Mouse (Mus musculus) c-Kit-negative CD71-positive TER-119-positive erythroid progenitor cells, embryonic 14.5 days (primary cell): ENCODE measurements around the gene Btbd19.

Experiments used
- DNase-seq: peaks from one replicate; pipeline ENCODE4 v3.0.0-alpha.2; 2013; ENCODE audit warnings: low read depth, low spot score

The Btbd19 gene

GRCm38 (mm10) chr4:117134601-117134995 is 9.1 kb upstream of the Btbd19 start:
- no peak for DNase-seq

DNA sequence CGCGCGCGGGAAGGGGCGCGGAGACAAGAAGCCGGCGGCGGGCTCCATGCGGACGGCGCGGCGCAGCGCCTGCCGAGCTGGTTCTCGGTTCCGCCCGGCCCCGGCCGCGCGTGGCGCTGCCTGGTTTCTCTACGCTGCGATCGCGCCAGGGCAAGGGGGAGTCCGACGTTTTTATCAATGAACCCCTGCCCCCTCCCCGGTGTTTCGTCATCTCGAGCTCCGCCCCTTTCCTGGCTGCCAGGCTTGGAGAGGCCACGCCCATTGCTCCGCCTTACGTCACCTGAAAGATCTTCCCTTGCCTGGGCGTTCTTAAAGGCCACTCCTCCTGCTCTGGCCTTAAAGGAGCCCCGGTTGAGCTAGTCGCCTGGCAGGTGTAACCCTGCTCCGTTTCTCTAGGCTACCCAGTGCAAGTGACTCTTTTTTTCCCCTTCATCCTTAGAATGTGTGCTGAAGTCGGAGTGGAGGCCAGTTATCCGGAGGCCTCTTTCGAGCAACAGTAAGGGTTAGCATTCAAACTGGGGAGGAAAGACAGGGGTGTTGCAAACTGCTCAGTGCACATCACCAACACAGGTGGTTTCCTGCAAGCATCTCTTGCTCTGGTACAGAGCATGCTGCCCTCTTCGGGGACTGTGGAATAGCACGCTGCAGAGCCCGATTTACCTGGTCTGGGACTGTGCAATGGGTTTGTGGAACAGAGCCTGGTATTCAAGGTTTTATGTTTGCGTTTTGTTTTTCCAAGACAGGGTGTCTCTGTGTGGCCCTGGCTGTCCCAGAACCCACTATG is 8.5 kb upstream of the Btbd19 start, which contains the start of gene Plk3:
Plk3 (minus strand) TSS at position 147 of the 784 bp plus-strand sequence.
- peak; percentile 92 for DNase-seq

- no peak for DNase-seq
These were observed 7.9 kb upstream of the Btbd19 start for GRCm38 (mm10) chr4:117133366-117133796.

DNA sequence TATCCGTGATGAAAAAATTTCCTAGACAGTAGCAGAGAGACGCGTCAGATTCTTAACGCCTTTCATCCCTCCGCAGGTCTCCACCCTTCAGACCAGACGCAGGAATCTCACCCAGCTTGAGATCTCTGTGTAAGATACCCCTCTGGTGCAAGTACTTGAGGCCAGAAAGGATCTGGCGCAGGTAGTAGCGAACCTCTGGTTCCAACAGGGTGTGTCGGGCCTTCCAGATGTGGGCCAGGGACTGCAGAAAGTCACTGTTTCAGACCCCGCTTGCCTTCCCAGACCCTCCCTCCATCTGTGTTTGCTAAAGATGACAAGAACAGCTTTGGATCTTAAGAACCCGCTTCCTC is 7.2 kb upstream of the Btbd19 start:
- DNase-seq, result no peak

GRCm38 (mm10) chr4:117131890-117132793 is 6.6 kb upstream of the Btbd19 start:
- DNase-seq, result no peak

DNA sequence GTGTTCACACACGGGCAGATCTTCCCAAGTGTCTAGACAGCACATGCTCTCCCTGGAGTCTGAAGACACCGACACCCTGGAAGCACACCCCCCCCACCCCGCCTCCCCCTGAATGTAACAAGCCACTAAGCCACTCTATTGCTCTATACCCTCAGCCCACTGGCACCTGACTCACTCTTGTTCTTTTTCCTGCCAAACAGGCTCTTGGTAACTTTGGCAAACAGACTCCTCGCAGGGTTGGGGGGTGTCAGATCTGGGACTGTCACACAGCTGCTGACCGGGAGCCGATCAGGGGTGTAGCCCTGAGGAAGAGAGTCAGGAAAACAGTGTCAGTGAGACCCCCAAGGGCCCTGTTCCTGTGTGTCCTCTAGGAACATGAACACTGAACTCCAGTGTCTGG is 5.7 kb upstream of the Btbd19 start:
- DNase-seq, result no peak

DNA sequence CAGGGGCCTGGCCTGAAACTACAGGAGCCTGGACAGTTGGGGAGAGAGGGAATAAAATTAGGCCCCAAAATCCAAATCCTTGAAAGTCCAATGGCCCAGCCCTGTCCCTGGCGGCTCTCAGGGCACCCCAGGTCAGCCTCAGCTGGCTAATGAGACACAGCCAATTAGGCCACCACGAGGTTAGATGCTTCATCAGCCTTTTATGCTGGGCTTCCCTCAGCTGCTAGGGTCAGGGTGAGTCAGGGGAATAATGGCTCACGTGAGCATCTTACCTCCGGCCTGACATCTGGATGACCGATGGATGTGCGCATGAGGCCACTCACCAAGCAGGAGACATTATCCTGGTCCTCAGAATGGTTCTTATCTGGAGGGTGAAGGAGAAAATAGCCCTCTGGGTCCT is 5.3 kb upstream of the Btbd19 start:
- no peak for DNase-seq

DNA sequence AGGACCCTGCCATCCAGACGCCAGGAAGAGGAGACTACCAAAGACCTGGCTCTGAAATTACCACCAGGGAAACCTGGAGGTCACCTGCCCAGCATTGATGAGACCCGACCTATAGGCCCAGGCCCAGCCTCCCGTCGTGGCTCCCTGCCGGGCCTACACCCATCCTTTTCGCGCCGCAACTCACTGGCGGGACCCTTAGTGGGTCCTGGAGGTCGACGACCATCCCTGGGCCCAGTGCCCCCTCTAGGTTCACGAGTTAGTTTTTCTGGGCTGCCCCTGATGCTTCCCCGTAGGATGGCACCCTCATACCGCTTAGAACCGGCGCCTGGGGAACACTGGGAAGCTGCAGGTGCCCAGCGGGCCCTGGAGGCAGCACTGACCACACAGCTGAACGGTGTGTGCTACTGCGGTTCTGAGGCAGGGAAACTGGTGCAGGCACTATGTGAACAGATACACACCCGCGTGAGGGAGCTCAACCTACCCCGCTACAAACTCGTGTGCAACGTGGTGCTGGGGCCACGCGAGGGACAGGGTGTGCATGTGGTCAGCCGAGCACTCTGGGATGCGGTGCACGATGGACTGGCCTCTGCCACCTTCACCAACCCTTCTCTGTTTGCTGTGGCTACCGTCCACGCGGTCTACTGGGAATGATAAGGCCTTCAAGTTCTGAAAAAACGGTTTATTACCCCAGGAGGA is 2.6 kb upstream of the Btbd19 start:
- no peak for DNase-seq

GRCm38 (mm10) chr4:117126675-117127290 is 1.3 kb upstream of the Btbd19 start, which contains the start of gene Tctex1d4:
Gene Tctex1d4 (plus strand): TSS chr4:117126794.
- DNase-seq, result no peak

DNA sequence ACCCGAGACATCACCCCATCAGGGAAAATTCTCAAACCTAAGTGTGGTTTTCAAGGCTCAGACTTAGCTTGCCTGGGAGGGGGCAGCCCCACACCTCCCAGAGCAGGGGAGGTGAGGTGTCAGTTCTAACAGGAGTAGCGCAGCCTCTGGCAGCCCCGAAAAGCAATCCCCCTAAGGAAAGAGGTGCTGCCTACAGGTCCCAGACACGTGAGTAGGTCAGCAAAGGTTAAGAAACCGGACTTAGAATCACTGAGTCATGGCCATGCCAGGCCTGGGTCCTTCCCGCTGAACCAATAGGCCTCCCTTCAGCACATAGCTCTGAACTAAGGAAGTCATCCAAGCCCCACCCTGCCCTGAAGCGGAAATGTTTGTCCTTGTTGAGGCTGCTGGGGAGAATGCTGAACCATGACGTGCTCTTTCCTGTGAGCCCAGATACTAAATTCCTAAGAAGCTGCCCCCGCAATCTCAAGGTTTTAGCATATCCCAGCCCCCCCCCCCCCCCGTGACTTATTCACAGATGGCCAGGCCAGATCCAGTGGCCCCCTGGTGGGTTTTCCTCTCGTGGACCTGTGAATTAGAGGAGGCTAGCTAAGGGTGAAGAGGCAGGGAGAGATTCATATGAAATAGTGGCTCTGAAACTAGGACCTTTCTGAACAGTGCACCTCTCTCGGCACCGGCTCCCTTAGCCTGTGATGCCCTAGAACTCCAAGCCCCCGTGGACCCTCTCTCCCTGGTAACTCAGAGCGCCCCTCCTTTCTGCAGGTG is 567 bp upstream of the Btbd19 start:
- DNase-seq, result no peak

- no peak for DNase-seq
These were observed 792 bp downstream of the Btbd19 start for GRCm38 (mm10) chr4:117124518-117125347.

GRCm38 (mm10) chr4:117124218-117124517 is 1.4 kb downstream of the Btbd19 start:
- no peak for DNase-seq

GRCm38 (mm10) chr4:117123546-117124217 is 1.8 kb downstream of the Btbd19 start:
- DNase-seq, result no peak

- no peak for DNase-seq
These were observed 3.3 kb downstream of the Btbd19 start for GRCm38 (mm10) chr4:117122209-117122608.

DNA sequence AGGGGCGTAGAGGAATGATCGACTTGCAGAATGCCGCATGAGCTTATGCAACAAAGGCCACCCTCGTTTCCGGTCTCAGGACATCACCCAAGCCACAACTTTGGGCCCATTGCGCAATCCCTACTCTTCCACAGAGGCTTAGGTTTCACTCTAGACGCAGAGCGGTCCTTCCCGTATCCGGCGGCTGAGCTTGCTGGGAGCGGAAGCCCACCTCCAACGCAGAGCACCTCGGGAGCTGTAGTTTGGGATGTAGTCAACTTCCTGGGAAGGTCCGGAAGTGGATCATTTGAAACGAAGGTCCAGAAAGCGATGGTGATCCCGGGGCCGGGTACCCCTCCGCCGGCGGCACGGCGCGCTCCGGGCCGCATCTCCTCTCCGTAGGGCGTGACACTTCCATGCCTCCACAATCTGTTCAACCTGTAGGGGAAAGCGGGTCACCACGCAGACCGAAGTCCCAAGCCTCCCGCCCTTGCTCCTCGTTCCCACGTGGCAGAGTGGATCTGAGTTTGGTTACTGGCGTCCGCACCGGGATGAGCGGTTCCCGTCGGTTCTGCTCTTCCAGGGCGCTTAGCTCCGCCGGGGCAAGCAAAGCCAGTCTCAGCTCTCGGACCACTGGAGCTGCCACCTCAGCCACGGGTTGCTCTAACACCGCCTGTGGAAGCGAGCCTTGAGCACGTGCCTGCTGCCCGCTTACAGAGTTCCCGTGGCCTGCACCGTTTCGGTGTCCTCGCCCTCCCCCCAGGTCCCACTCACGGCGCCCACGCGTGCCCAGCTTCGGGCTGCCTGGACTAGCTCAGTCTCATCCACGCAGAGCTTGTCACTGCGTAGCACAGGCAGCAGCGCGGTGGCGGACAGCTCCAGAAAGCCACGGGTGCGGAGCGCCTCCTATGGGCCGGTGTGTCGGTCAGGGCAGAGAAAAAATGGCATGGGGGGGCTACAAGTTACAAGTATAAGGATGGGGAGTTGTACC is 4.8 kb downstream of the Btbd19 start:
- DNase-seq, result peak; percentile 54

GRCm38 (mm10) chr4:117120052-117120444 is 5.5 kb downstream of the Btbd19 start:
- no peak for DNase-seq

GRCm38 (mm10) chr4:117119636-117120035 is 5.9 kb downstream of the Btbd19 start:
- no peak for DNase-seq

DNA sequence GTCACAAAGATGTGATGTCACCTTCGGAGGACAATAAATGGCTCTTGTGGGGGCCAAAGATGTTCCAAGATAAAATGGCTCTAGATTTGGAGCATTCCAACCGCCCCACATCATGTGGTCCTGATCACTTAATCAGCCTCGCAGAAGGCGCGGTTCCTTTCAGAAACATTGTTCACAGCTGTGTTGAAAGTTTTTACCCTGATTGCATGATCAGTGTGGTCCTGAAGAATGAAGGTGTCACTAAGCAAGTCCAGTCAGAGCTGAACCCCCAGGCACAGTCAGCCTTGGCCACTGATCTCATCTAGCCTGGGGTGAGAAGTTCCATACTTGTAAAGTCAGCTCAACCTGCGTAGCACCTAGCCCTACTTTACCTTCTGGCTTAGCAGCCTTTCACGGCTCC is 7.6 kb downstream of the Btbd19 start:
- DNase-seq, result no peak
